Mouse (Mus musculus): Measurements from ENCODE around the gene Myo1h.

GRCm38 (mm10) chr5:114286102-114286501, 2.9 kb upstream of the Myo1h start:
- no peak for TF ChIP-seq EP300 (IDR thresholded peaks at IDR 0.05; ENCODE audit: low read depth)
- TF ChIP-seq CTCF (IDR thresholded peaks at IDR 0.05; ENCODE audit: low read depth) = peak; percentile 58
